Mouse (Mus musculus) left cerebral cortex, adult 2 months (tissue): ENCODE results near the gene Dglucy. TPM values are rescaled to one million over a fixed set of nuclear protein-coding genes. Genes with fewer than 3 reads are reported as not detected.
"Not testable (repeated sequence)": the region's sequence is repeated elsewhere in the genome, so short reads cannot be mapped to it uniquely, and the experiment has no call there.

Experiments used
- DNase-seq, 2 experiments: peaks; one replicate each; pipeline ENCODE4 v3.0.0; 2021 to 2022; ENCODE audit warnings: low spot score in 2 of 2, mixed read lengths in 1 of 2; ENCODE audit errors: extremely low spot score in 1 of 2
- H3K27ac ChIP-seq: fragments of 200-600 bp; 2 replicates; pipeline ENCODE4 v1.8.1; 2022
- H3K4me3 ChIP-seq: fragments of 200-600 bp; 2 replicates; pipeline ENCODE4 v1.8.1; 2022
- CTCF ChIP-seq: fragments of 200-600 bp; IDR thresholded peaks from 2 replicates; pipeline ENCODE4 v1.8.1; 2022; ENCODE audit warnings: antibody characterized with exemption, mild to moderate bottlenecking, moderate library complexity
- intact Hi-C: fragments of 180-260 bp; cut with DNase I; formaldehyde crosslinking; loops from one replicate; pipeline ENCODE4 v1.15.1; 2025
- total RNA-seq, 2 experiments: library from RNA; stranded (reverse); gene quantifications; 2 replicates each; pipeline ENCODE4 v1.2.3; 2021

Dglucy gene
- total RNA-seq, 2 experiments from 2014 or later, result 9.4 to 10.2 TPM

- Histone ChIP-seq H3K4me3 (no peak overlapping the region), H3K27ac (no peak overlapping the region)
- intact Hi-C loops, result no loop called here
- TF ChIP-seq CTCF, result no peak
- DNase-seq, result no peak
Observed at GRCm38 (mm10) chr12:100784152-100784551, 5.3 kb downstream of the Dglucy start.

GRCm38 (mm10) chr12:100785344-100785743 is 6.5 kb downstream of the Dglucy start:
- no peak for TF ChIP-seq CTCF
- Histone ChIP-seq H3K27ac (no peak overlapping the region), H3K4me3 (no peak overlapping the region)
- intact Hi-C loops, result no loop called here
- DNase-seq, result no peak

- intact Hi-C loops, result no loop called here
Observed at GRCm38 (mm10) chr12:100789981-100790550, 11.2 kb downstream of the Dglucy start.

GRCm38 (mm10) chr12:100791425-100791824 is 12.6 kb downstream of the Dglucy start:
- no peak overlapping the region for H3K27ac ChIP-seq
- DNase-seq, result no peak
- H3K4me3 ChIP-seq, result no peak overlapping the region
- no peak for TF ChIP-seq CTCF
- intact Hi-C loops, result no loop called here

More at GRCm38 (mm10) chr12:100789981-100790550, 11.2 kb downstream of the Dglucy start:
- DNase-seq, result no peak
- Histone ChIP-seq H3K27ac (no peak overlapping the region), H3K4me3 (no peak overlapping the region)
- no peak for TF ChIP-seq CTCF

- Histone ChIP-seq H3K27ac (no peak overlapping the region), H3K4me3 (no peak overlapping the region)
- DNase-seq, result no peak
- intact Hi-C loops, result no loop called here
- TF ChIP-seq CTCF, result no peak
Observed at GRCm38 (mm10) chr12:100794450-100795230, 15.8 kb downstream of the Dglucy start.

- no peak for TF ChIP-seq CTCF
- DNase-seq, result no peak
- intact Hi-C loops, result no loop called here
- Histone ChIP-seq H3K4me3 (no peak overlapping the region), H3K27ac (no peak overlapping the region)
Observed at GRCm38 (mm10) chr12:100795390-100796036, 16.7 kb downstream of the Dglucy start.

GRCm38 (mm10) chr12:100803391-100803790 is 24.5 kb downstream of the Dglucy start:
- H3K27ac ChIP-seq, H3K4me3 ChIP-seq, DNase-seq, intact Hi-C loops: not testable (repeated sequence)

GRCm38 (mm10) chr12:100807280-100807679 is 28.4 kb downstream of the Dglucy start:
- no peak for DNase-seq
- TF ChIP-seq CTCF, result no peak
- intact Hi-C loops, result no loop called here
- Histone ChIP-seq H3K27ac (no peak overlapping the region), H3K4me3 (no peak overlapping the region)

GRCm38 (mm10) chr12:100808609-100809280 is 29.9 kb downstream of the Dglucy start:
- H3K4me3 ChIP-seq, result no peak overlapping the region
- intact Hi-C loops, result no loop called here
- no peak for TF ChIP-seq CTCF

GRCm38 (mm10) chr12:100810542-100810941 is 31.7 kb downstream of the Dglucy start:
- TF ChIP-seq CTCF, result no peak
- H3K27ac ChIP-seq, result no peak overlapping the region
- no peak overlapping the region for H3K4me3 ChIP-seq
- intact Hi-C loops, result no loop called here
- DNase-seq, result no peak

More at GRCm38 (mm10) chr12:100808609-100809280, 29.9 kb downstream of the Dglucy start:
- DNase-seq, result peak; percentile 31 to 54
- H3K27ac ChIP-seq, result peak overlapping the region; percentile 82

GRCm38 (mm10) chr12:100813901-100814300 is 35.0 kb downstream of the Dglucy start:
- no peak for TF ChIP-seq CTCF
- Histone ChIP-seq H3K27ac (no peak overlapping the region), H3K4me3 (no peak overlapping the region)
- DNase-seq, result no peak
- intact Hi-C loops, result no loop called here

- DNase-seq, result no peak
- Histone ChIP-seq H3K4me3 (no peak overlapping the region), H3K27ac (no peak overlapping the region)
- intact Hi-C loops, result no loop called here
- TF ChIP-seq CTCF, result no peak
Observed at GRCm38 (mm10) chr12:100814671-100815070, 35.8 kb downstream of the Dglucy start.
